Mouse (Mus musculus) forebrain, embryonic 13.5 days (tissue): ENCODE data around the gene Tubgcp2. TPM values are rescaled to one million over a fixed set of nuclear protein-coding genes. Genes with fewer than 3 reads are reported as not detected.

Experiments used
- ATAC-seq: fragments of 200-750 bp; cut with Nextera tagmentation; 2 replicates; pipeline ENCODE4 v1.8.0; 2017
- H3K27ac ChIP-seq: fragments of 300-500 bp; sonication (generic); 2 replicates; pipeline ENCODE4 v1.5.1; 2015; ENCODE audit warnings: inconsistent platforms, mild to moderate bottlenecking, moderate library complexity
- H3K27me3 ChIP-seq: fragments of 300-500 bp; sonication (generic); 2 replicates; pipeline ENCODE4 v1.6.1; 2015; ENCODE audit warnings: mild to moderate bottlenecking, inconsistent platforms
- H3K36me3 ChIP-seq: fragments of 300-500 bp; sonication (generic); 2 replicates; pipeline ENCODE4 v1.6.1; 2015; ENCODE audit warnings: mild to moderate bottlenecking, inconsistent platforms; ENCODE audit not compliant: poor library complexity, severe bottlenecking
- H3K4me1 ChIP-seq: fragments of 300-500 bp; sonication (generic); 2 replicates; pipeline ENCODE4 v1.6.1; 2015; ENCODE audit warnings: inconsistent platforms
- H3K4me2 ChIP-seq: fragments of 300-500 bp; sonication (generic); 2 replicates; pipeline ENCODE4 v1.6.1; 2015; ENCODE audit warnings: inconsistent platforms, mild to moderate bottlenecking, moderate library complexity
- H3K4me3 ChIP-seq: fragments of 300-500 bp; sonication (generic); 2 replicates; pipeline ENCODE4 v1.5.1; 2015; ENCODE audit warnings: mild to moderate bottlenecking, inconsistent platforms
- H3K9ac ChIP-seq: fragments of 300-500 bp; sonication (generic); 2 replicates; pipeline ENCODE4 v1.6.1; 2015; ENCODE audit warnings: mild to moderate bottlenecking, inconsistent platforms
- H3K9me3 ChIP-seq: fragments of 300-500 bp; sonication (generic); replicated peaks from 2 replicates; pipeline ENCODE4 v1.6.1; 2016; ENCODE audit warnings: inconsistent platforms
- WGBS: fragments of 180-500 bp; shearing (Covaris S2); methylation state at CpG from one replicate; pipeline ENCODE4 v1.1.7; 2015; 5-methylcytosine and 5-hydroxymethylcytosine counted together
- polyA plus RNA-seq: library from polyadenylated mRNA; unstranded; fragments of >200 nt; fragmentation: Nextera tagmentation; extraction: Ambion mirVana; gene quantifications from 2 replicates; pipeline ENCODE4 v1.2.1, GENCODE M21; 2015

Tubgcp2 gene
- 69.6 and 74.7 TPM in 2 replicates for polyA plus RNA-seq

- Histone ChIP-seq H3K27me3 (no peaks in the 10 kb centered on the region), H3K9me3 (no peaks in the 10 kb centered on the region), H3K4me2 (peak within 1 kb of the TSS; percentile 89), H3K36me3 (peaks cover 40% of the 10 kb centered on the region), H3K9ac (peak within 1 kb of the TSS; percentile 89), H3K4me1 (peaks cover 29% of the 10 kb centered on the region), H3K4me3 (peak within 1 kb of the TSS; percentile 72), H3K27ac (peak within 1 kb of the TSS; percentile 80)
- peak; percentile 97 for ATAC-seq
- WGBS: 1% methylated on average over 69 of the region's 69 CpGs
These were observed at the start of gene Tubgcp2, which contains the start of gene Zfp511 for GRCm38 (mm10) chr7:140036281-140037170. TSS of gene Tubgcp2 (minus strand) at chr7:140036669. TSS of gene Zfp511 (plus strand) at chr7:140036391.

- Histone ChIP-seq H3K4me2 (peak within 1 kb of the TSS; percentile 66), H3K4me1 (peaks cover 36% of the 10 kb centered on the region), H3K4me3 (peak within 1 kb of the TSS; percentile 44), H3K27me3 (peaks cover 19% of the 10 kb centered on the region), H3K9ac (peak within 1 kb of the TSS; percentile 65), H3K36me3 (no peaks in the 10 kb centered on the region), H3K9me3 (no peaks in the 10 kb centered on the region), H3K27ac (peak within 1 kb of the TSS; percentile 84)
- WGBS: 4% methylated on average over 18 of the region's 18 CpGs
- ATAC-seq: peak; percentile 85
These were observed 45.8 kb upstream of the Tubgcp2 start, which contains the start of gene Caly for GRCm38 (mm10) chr7:140082242-140082678. TSS of gene Caly (minus strand) at chr7:140082548.

DNA sequence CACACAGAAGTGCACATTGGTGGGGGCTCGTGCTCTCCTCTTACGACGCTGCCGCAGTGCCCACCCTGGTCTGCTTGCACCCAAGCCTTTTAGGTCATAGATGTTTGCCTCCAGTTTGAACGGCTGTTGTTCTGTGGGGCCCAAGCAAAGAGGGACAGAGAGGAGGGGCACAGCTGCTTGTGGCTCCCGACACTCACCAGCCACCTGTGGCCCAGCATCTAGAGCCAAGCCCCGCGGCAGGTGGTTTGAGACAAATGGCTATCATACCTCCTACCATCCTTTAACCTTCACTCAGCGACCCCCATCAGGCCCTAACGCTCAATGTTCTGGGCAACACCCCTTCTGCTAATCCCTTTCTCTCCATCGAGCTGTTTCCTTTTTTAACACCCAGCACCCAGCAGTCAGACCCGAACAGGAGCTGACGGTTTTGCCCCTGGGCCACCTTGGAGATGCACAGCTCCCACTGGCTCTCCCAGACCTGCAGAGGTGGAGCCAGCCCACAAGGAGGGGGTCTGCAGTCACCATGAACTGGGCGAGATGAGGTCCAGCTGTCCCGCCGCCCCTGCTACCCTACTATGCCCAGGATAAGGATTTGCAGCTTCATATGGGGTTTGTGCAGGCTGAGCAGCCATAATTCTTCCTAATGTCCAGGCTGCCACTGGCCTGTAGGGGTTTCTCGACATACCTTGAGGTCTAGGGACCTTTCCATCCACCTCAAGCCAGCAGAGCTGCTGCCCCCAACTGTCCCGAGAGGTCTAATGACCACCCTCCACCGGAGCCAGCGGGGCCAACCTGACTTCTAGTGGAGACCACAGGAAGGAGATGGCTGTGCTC is 45.2 kb upstream of the Tubgcp2 start:
- H3K27me3 ChIP-seq: peaks cover 20% of the 10 kb centered on the region
- peak overlapping the region; percentile 44 for H3K4me3 ChIP-seq
- 9% methylated on average over 20 of the region's 20 CpGs for WGBS
- H3K9ac ChIP-seq: peak overlapping the region; percentile 65
- peak overlapping the region; percentile 66 for H3K4me2 ChIP-seq
- H3K27ac ChIP-seq: peak overlapping the region; percentile 84
- no peaks in the 10 kb centered on the region for H3K9me3 ChIP-seq
- peaks cover 36% of the 10 kb centered on the region for H3K4me1 ChIP-seq
- ATAC-seq: 0 out of 2 replicates have a peak, but pooled peaks have one; percentile 8
- no peaks in the 10 kb centered on the region for H3K36me3 ChIP-seq

DNA sequence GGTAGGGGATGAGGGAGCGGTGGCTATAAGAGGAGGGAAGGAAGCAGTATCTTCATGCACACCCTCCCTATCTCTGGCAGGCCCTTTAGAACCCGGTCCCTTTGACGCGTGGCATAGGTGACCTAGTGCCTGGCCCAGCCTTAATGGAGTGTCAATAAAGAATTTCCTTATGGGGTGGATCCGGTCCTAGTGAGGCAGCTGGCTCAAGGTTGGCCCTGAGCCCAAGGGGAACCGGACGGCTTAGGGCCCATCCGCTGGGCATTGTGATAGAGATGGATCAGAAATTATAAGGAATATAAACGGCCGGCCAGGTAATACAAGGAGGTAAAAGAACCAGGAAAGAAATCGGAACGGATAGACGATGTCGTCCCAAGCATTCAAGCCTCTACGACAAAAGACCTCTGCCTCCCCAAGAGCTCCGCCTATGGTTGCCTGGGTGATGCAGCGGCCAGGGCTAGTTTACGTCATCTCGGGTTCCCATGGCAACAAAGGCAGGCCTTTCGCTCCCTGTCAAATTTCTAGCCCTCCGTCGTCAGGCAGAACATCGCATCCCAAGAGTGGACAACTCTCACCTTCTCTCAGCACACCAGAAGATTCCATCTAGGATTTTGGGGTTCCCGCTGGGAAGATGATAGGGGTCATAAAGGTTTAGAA is 44.2 kb upstream of the Tubgcp2 start:
- Histone ChIP-seq H3K4me2 (peak overlapping the region; percentile 66), H3K27me3 (peaks cover 23% of the 10 kb centered on the region), H3K27ac (peak overlapping the region; percentile 84), H3K4me1 (peaks cover 36% of the 10 kb centered on the region), H3K9me3 (no peaks in the 10 kb centered on the region), H3K4me3 (peak overlapping the region; percentile 44), H3K36me3 (no peaks in the 10 kb centered on the region), H3K9ac (peak overlapping the region; percentile 65)
- WGBS: 1% methylated on average over 24 of the region's 24 CpGs
- peak; percentile 84 for ATAC-seq

- 3% methylated on average over 5 of the region's 5 CpGs for WGBS
- Histone ChIP-seq H3K27me3 (peaks cover 28% of the 10 kb centered on the region), H3K9ac (no peak overlapping the region), H3K4me2 (no peak overlapping the region), H3K4me3 (no peak overlapping the region), H3K36me3 (no peaks in the 10 kb centered on the region), H3K4me1 (peaks cover 36% of the 10 kb centered on the region), H3K9me3 (no peaks in the 10 kb centered on the region), H3K27ac (0 out of 2 replicates have a peak overlapping the region, but pooled peaks have one; percentile 84)
- ATAC-seq: no peak
These were observed 42.2 kb upstream of the Tubgcp2 start for GRCm38 (mm10) chr7:140078711-140079110.

GRCm38 (mm10) chr7:140077698-140078097 is 41.2 kb upstream of the Tubgcp2 start:
- Histone ChIP-seq H3K27me3 (peaks cover 30% of the 10 kb centered on the region), H3K9ac (no peak overlapping the region), H3K4me2 (no peak overlapping the region), H3K4me1 (peaks cover 36% of the 10 kb centered on the region), H3K27ac (no peak overlapping the region), H3K4me3 (no peak overlapping the region), H3K9me3 (no peaks in the 10 kb centered on the region), H3K36me3 (no peaks in the 10 kb centered on the region)
- ATAC-seq: no peak
- WGBS: 83% methylated on average over 6 of the region's 6 CpGs

- Histone ChIP-seq H3K4me3 (peak overlapping the region; percentile 5; the same call in 1 of the 2 replicates), H3K4me1 (peaks cover 5% of the 10 kb centered on the region; the same call in 1 of the 2 replicates), H3K9me3 (no peaks in the 10 kb centered on the region), H3K9ac (no peak overlapping the region), H3K36me3 (peaks cover 5% of the 10 kb centered on the region; the same call in 1 of the 2 replicates), H3K27ac (no peak overlapping the region), H3K4me2 (peak overlapping the region; percentile 35; the same call in 1 of the 2 replicates), H3K27me3 (peaks cover 70% of the 10 kb centered on the region)
- 43% methylated on average over 37 of the region's 39 CpGs for WGBS
- ATAC-seq: no peak
These were observed 33.7 kb upstream of the Tubgcp2 start for GRCm38 (mm10) chr7:140070042-140070711.

- no peak overlapping the region for H3K27ac ChIP-seq
- H3K36me3 ChIP-seq: peaks cover 5% of the 10 kb centered on the region; the same call in 1 of the 2 replicates
- peaks cover 7% of the 10 kb centered on the region for H3K4me1 ChIP-seq
- H3K9me3 ChIP-seq: no peaks in the 10 kb centered on the region
- 68% methylated on average over 6 of the region's 6 CpGs for WGBS
- ATAC-seq: no peak
- H3K4me2 ChIP-seq: no peak overlapping the region
- H3K27me3 ChIP-seq: peaks cover 74% of the 10 kb centered on the region
- H3K9ac ChIP-seq: no peak overlapping the region
- no peak overlapping the region for H3K4me3 ChIP-seq
These were observed 30.9 kb upstream of the Tubgcp2 start for GRCm38 (mm10) chr7:140067397-140067796.

DNA sequence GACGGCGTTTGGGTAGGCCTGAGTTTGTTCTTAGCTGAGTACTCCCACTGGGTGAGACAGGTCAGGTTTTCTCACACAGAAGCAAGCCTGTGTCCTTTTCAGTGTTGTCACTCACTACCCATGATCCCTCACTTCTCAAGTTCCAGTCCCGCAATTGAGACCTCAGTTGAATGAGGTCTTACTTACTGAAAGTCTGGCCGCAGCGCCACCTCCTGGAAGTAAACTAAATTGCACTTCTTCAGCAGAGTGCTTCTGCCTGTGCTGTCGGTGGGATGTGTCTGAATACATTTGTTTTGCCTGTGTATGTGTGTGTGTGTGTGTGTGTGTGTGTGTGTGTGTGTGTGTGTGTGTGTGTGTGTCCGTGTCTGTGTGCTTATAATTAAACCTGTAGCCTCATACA is 26.6 kb upstream of the Tubgcp2 start:
- H3K27ac ChIP-seq: no peak overlapping the region
- no peak overlapping the region for H3K4me2 ChIP-seq
- no peak overlapping the region for H3K9ac ChIP-seq
- peaks cover 43% of the 10 kb centered on the region for H3K4me1 ChIP-seq
- no peak for ATAC-seq
- 15% methylated on average over 7 of the region's 7 CpGs for WGBS
- no peaks in the 10 kb centered on the region for H3K9me3 ChIP-seq
- H3K36me3 ChIP-seq: no peaks in the 10 kb centered on the region
- peaks cover 53% of the 10 kb centered on the region for H3K27me3 ChIP-seq
- no peak overlapping the region for H3K4me3 ChIP-seq

DNA sequence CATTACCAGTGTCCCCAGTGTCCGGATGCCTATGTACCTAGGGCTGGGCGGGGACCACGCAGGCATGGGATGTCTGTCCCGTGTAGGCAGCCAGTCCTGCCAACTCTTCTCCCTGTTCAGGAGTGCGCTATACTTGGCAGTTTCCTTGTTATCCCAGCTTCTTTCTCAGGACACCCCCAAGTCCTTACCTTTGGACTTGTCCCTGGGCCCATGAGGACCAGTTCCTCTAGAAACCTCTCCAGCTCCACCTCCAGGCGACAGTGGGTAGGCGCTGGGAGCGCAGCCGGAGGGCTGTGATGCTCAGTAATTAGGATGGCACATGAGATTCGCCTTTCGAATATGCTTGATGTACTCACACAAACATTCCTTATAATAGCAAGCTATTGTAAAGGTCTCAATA is 25.8 kb upstream of the Tubgcp2 start:
- no peak overlapping the region for H3K4me3 ChIP-seq

GRCm38 (mm10) chr7:140061832-140062130 is 25.3 kb upstream of the Tubgcp2 start:
- H3K4me3 ChIP-seq: peak overlapping the region; percentile 36
- H3K27ac ChIP-seq: peak overlapping the region; percentile 81
- peak overlapping the region; percentile 74 for H3K4me2 ChIP-seq
- peak overlapping the region; percentile 65; the same call in 1 of the 2 replicates for H3K9ac ChIP-seq
- no peaks in the 10 kb centered on the region for H3K9me3 ChIP-seq
- H3K27me3 ChIP-seq: peaks cover 47% of the 10 kb centered on the region
- H3K4me1 ChIP-seq: peaks cover 55% of the 10 kb centered on the region
- no peaks in the 10 kb centered on the region for H3K36me3 ChIP-seq
- peak; percentile 4 for ATAC-seq
- WGBS: 2% methylated on average over 6 of the region's 6 CpGs

More for the DNA sequence above, 25.8 kb upstream of the Tubgcp2 start:
- no peaks in the 10 kb centered on the region for H3K36me3 ChIP-seq
- WGBS: 8% methylated on average over 11 of the region's 11 CpGs
- H3K27ac ChIP-seq: no peak overlapping the region
- peaks cover 50% of the 10 kb centered on the region for H3K4me1 ChIP-seq
- peak overlapping the region; percentile 74; the same call in 1 of the 2 replicates for H3K4me2 ChIP-seq
- peaks cover 45% of the 10 kb centered on the region for H3K27me3 ChIP-seq
- peak; percentile 6; the same call in 1 of the 2 replicates for ATAC-seq
- H3K9me3 ChIP-seq: no peaks in the 10 kb centered on the region
- no peak overlapping the region for H3K9ac ChIP-seq
